Mouse (Mus musculus): Measurements from ENCODE around the gene Cldn6. TPM values are rescaled to one million over a fixed set of nuclear protein-coding genes. Genes with fewer than 3 reads are reported as not detected.

The Cldn6 gene
- total and polyA plus RNA-seq, 3 experiments: not detected

GRCm38 (mm10) chr17:23683226-23683625 is 4.2 kb downstream of the Cldn6 start:
- Histone ChIP-seq H3K36me3 (replicated peaks in 1 of 2; ENCODE audit: control insufficient read depth in 1 of 2, insufficient read depth in 1 of 2, low read length in 1 of 2) (no peaks in the 10 kb centered on the region), H3K79me2 (replicated peaks; ENCODE audit: control insufficient read depth, extremely low read depth, insufficient read depth, poor library complexity, severe bottlenecking) (no peaks in the 10 kb centered on the region), H3K9ac (ENCODE audit: insufficient read depth, low read depth) (no peak overlapping the region), H3K27me3 (replicated peaks) (peaks cover 74% of the 10 kb centered on the region), H3K4me3 (replicated peaks in 1 of 3; ENCODE audit: low read depth in 2 of 3, low read length in 2 of 3, poor library complexity in 1 of 3) (no peak overlapping the region), H3K27ac (ENCODE audit: insufficient read depth, low read depth) (no peak overlapping the region), H3K9me3 (replicated peaks; ENCODE audit: low read length) (no peaks in the 10 kb centered on the region), H3K4me1 (ENCODE audit: control insufficient read depth in 1 of 2, insufficient read depth in 2 of 2) (peaks cover 12% of the 10 kb centered on the region in 2 experiments; a peak in 3 of 4 replicates), H3K4me2 (ENCODE audit: insufficient read depth, low read depth, poor library complexity, severe bottlenecking) (no peak overlapping the region)
- dilution Hi-C loops (cut with MboI; ENCODE audit: extremely low pct_ligation_motif_present, extremely low pct_unique_long_range_greater_than_20kb, low sequenced_read_pairs): no loop called here
- in situ Hi-C loops (cut with MboI; ENCODE audit: low pct_ligation_motif_present, low pct_unique_long_range_greater_than_20kb, low sequenced_read_pairs): no loop called here
- no peak for DNase-seq (ENCODE audit: extremely low read depth)
- TF ChIP-seq UBTF (IDR thresholded peaks at IDR 0.05; ENCODE audit: low read depth, low read length): no peak
- no peak for TF ChIP-seq POLR2A (IDR thresholded peaks at IDR 0.05; ENCODE audit: low read depth, low read length)
- TF ChIP-seq ELF1 (IDR thresholded peaks at IDR 0.05; ENCODE audit: low read depth, low read length): no peak
- TF ChIP-seq NRF1 (IDR thresholded peaks at IDR 0.05; ENCODE audit: low read depth, low read length): no peak

GRCm38 (mm10) chr17:23683856-23684672 is 5.0 kb downstream of the Cldn6 start, which contains the start of gene Cldn9:
Gene Cldn9 (minus strand): TSS chr17:23684026.
- DNase-seq (ENCODE audit: extremely low read depth): no peak
- Histone ChIP-seq H3K27ac (ENCODE audit: insufficient read depth, low read depth) (no peak within 1 kb of the TSS), H3K79me2 (replicated peaks; ENCODE audit: control insufficient read depth, extremely low read depth, insufficient read depth, poor library complexity, severe bottlenecking) (no peaks in the 10 kb centered on the region), H3K9me3 (replicated peaks; ENCODE audit: low read length) (no peaks in the 10 kb centered on the region), H3K9ac (ENCODE audit: insufficient read depth, low read depth) (no peak within 1 kb of the TSS), H3K4me1 (ENCODE audit: control insufficient read depth in 1 of 2, insufficient read depth in 2 of 2) (peaks cover 10 to 12% of the 10 kb centered on the region in 2 experiments; a peak in 3 of 4 replicates), H3K4me3 (replicated peaks in 1 of 3; ENCODE audit: low read depth in 2 of 3, low read length in 2 of 3, poor library complexity in 1 of 3) (no peak within 1 kb of the TSS), H3K4me2 (ENCODE audit: insufficient read depth, low read depth, poor library complexity, severe bottlenecking) (no peak within 1 kb of the TSS), H3K27me3 (replicated peaks) (peaks cover 67% of the 10 kb centered on the region), H3K36me3 (replicated peaks in 1 of 2; ENCODE audit: control insufficient read depth in 1 of 2, insufficient read depth in 1 of 2, low read length in 1 of 2) (no peaks in the 10 kb centered on the region)
- in situ Hi-C loops (cut with MboI; ENCODE audit: low pct_ligation_motif_present, low pct_unique_long_range_greater_than_20kb, low sequenced_read_pairs): no loop called here
- dilution Hi-C loops (cut with MboI; ENCODE audit: extremely low pct_ligation_motif_present, extremely low pct_unique_long_range_greater_than_20kb, low sequenced_read_pairs): no loop called here
- TF ChIP-seq POLR2A (IDR thresholded peaks at IDR 0.05; ENCODE audit: low read depth, low read length) (no peak), IRF4 (IDR thresholded peaks at IDR 0.05; ENCODE audit: low read depth, low read length) (no peak), ZKSCAN1 (IDR thresholded peaks at IDR 0.05; ENCODE audit: borderline replicate concordance, low read depth, low read length) (no peak), KAT2A (IDR thresholded peaks at IDR 0.05; ENCODE audit: insufficient replicate concordance, low read length) (no peak), RAD21 (IDR thresholded peaks at IDR 0.05; ENCODE audit: low read depth, low read length) (no peak), JUN (IDR thresholded peaks at IDR 0.05; ENCODE audit: insufficient read depth, low read depth, low read length) (no peak), PAX5 (IDR thresholded peaks at IDR 0.05; ENCODE audit: low read length) (no peak)

- H3K4me3 ChIP-seq (replicated peaks in 1 of 3; ENCODE audit: low read depth in 2 of 3, low read length in 2 of 3, poor library complexity in 1 of 3): no peak overlapping the region
- in situ Hi-C loops (cut with MboI; ENCODE audit: low pct_ligation_motif_present, low pct_unique_long_range_greater_than_20kb, low sequenced_read_pairs) (no loop called here), dilution Hi-C loops (cut with MboI; ENCODE audit: extremely low pct_ligation_motif_present, extremely low pct_unique_long_range_greater_than_20kb, low sequenced_read_pairs) (no loop called here)
- H3K27me3 ChIP-seq (replicated peaks): peaks cover 65% of the 10 kb centered on the region
- H3K4me1 ChIP-seq (ENCODE audit: control insufficient read depth in 1 of 2, insufficient read depth in 2 of 2): peaks cover 2 to 4% of the 10 kb centered on the region in 2 experiments; a peak in 3 of 4 replicates
- no peaks in the 10 kb centered on the region for H3K36me3 ChIP-seq (replicated peaks in 1 of 2; ENCODE audit: control insufficient read depth in 1 of 2, insufficient read depth in 1 of 2, low read length in 1 of 2)
- no peak for DNase-seq (ENCODE audit: extremely low read depth)
- H3K4me2 ChIP-seq (ENCODE audit: insufficient read depth, low read depth, poor library complexity, severe bottlenecking): no peak overlapping the region
- H3K9ac ChIP-seq (ENCODE audit: insufficient read depth, low read depth): no peak overlapping the region
- no peak for TF ChIP-seq USF1 (IDR thresholded peaks at IDR 0.05; ENCODE audit: low read depth, low read length)
- no peak for TF ChIP-seq ETS1 (conservative IDR thresholded peaks at IDR 0.05; ENCODE audit: low read depth, low read length)
- TF ChIP-seq TBP (conservative IDR thresholded peaks at IDR 0.05; ENCODE audit: low read depth, low read length): no peak
- no peaks in the 10 kb centered on the region for H3K79me2 ChIP-seq (replicated peaks; ENCODE audit: control insufficient read depth, extremely low read depth, insufficient read depth, poor library complexity, severe bottlenecking)
- no peaks in the 10 kb centered on the region for H3K9me3 ChIP-seq (replicated peaks; ENCODE audit: low read length)
- H3K27ac ChIP-seq (ENCODE audit: insufficient read depth, low read depth): no peak overlapping the region
These were observed 15.4 kb downstream of the Cldn6 start for GRCm38 (mm10) chr17:23694491-23694890.
